Mouse (Mus musculus): Measurements from ENCODE around the gene Orc5.

Gene Orc5

DNA sequence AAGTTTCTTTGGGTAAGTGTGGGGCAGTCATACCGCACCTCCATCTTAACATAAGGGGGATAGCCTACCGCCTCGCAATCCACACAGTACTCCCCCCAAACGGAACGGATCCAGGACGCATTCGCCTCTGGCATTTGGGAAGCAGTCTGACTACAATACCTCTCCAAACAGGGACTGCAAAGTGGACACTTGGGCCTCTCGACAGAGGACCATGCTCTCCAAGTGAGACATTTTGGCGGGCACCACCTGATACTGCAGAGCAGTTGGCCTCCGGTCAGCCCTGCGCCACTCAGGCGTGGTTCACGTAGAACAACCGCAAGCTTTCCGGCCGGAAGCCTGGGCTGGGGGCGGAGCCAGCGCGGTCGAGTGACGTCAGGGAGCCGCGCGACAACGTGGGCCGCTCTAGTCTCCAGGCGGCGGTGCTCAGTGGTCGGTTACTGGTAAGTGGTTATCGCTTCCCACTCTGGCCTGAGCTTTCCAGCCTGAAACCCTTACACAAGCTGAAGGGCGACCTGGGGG, at the start of gene Orc5:
Orc5 (minus strand) TSS at position 397 of the 519 bp plus-strand sequence.
- DNase-seq (ENCODE audit: low read depth, low spot score), result peak; percentile 94

DNA sequence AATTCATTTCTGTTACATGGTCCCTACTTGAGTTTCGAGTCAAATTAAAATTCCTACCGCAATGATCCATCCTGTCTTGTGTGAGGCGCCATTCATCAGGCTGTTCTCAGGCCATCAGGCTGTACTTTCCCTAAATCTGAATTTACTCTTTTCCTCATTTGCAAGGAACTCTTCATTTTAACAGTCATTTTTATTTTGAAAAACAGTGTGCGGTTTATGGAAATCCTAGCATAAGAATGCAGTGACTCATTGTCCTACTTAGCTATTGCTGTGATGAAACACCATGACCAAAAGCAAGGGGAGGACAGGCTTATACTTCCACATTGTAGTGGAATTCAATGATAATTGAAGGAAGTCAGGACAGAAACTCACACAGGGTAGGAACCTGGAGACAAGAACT, 46.8 kb upstream of the Orc5 start:
- no peak for DNase-seq (ENCODE audit: low read depth, low spot score)

DNA sequence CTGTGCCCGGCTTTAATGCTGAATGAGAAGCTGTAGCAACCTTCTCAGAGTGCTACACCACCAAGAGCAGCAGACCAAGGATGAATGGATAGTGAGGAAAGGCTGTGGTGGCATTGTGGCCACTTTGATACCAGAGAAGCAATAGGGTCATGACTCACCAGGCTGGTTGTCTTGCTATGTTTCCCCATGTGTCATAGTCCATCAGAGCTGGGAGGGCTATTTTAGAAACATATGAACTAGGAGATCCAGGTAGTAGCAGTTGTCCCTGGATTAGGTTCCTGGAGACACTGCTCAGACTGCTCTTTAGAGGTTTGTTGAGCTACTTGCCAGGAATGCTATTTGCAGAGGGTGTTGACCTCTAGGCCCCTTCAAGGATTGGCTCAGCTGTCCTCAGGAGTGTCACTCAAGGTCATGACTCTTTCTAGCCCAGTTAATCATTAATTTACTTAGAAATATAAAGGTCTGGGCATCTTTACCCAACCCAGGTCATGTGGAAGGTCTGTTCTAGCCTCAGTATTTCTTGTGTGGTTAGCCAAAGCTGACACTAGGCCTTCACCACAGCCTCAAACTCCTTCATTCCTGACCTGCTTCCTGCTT, 39.2 kb upstream of the Orc5 start:
- no peak for DNase-seq (ENCODE audit: low read depth, low spot score)

DNA sequence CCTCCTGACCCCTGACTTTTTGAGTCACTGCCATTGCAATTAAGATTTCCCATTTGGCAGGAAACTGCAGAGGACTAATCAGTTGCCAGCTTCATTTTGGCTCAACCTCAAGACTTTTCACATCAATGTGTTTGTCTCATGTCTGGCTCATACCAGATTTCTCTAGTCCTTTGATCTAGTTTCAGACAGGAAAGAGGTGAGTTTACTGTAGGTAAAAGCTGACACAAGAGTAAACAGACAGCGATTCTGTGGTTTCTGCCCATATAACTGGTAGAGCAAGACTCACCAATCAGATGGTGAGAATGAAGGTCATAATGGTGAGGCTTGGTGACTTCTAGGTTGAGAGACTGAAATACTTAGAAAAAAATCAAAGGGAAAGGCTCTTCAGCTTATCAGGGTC, 37.3 kb upstream of the Orc5 start:
- DNase-seq (ENCODE audit: low read depth, low spot score), result no peak

DNA sequence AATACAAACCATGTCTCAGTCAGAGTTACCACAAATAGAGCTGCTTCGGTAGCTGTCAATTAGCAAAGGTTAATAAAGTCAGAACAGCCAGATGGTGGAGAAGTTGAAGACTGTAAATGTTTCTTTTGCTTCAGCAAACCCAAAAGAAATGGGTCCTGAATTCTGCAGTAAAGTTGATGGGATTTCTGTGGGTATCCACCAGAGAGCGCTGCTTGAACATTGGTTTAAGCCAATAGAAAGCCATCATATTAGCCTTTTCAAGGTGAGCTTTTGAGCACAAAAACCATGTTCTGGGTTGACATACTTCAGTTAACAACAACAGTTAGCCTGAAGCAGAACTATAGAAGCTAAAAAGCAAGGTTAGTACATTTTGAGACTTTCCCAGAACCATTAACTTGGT, 34.3 kb upstream of the Orc5 start:
- no peak for DNase-seq (ENCODE audit: low read depth, low spot score)

DNA sequence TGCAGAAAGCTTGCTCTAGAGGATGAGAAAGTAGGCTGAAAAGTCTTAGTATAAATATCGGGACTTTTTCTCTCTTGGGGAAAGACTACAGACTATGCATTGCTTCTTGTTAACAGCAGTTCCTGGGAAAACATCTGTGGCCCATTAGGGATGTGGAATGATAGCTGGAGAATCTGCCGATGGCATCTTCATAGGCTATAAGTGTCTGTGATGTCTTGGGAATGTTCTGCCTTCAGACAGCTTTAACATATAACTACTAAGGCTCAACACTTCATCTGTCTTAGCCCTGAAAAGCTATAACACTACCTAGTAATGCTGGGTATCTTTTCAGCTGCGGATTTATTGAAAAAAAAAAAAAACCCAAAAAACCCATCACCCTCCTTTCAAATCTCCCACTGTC, 27.8 kb upstream of the Orc5 start:
- DNase-seq (ENCODE audit: low read depth, low spot score), result no peak

DNA sequence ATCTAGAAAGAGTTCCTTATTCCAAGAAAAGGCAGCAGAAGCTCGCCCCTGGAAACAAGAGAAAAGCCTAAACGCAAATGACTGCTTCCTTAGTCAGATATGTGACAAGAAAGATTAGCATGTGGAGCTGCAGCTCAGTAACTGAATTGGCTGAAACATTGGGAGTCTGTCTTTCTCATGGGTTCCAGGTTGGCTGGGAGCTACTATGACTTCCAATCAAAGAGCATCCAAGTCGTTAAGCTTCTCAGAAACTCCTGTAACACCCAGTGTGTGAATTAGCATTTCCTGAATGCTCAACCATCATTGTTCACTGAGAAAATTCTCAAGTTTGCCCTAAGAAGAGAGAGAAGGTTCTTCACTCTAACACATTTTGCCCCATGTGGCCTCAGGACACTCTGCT, 24.5 kb upstream of the Orc5 start:
- DNase-seq (ENCODE audit: low read depth, low spot score), result no peak

DNA sequence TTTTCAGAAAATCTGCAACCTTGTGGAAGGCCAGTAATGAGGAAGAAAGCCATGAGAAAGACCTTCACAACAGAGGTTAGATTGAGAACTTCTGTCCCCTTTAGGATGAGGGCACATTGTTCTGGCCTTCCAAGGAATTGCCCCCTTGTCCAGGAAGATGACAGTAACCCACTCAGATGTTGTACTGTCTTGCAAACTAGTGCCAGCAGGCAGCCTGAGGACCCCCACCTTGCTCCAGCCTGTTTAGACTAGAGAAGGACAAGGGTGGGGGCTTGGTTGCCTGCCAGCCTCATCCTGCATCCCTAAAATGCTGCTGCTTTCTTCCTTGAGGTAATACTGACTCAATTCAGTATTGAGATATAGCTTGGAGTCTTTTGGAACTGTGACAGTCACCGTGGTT, 23.9 kb upstream of the Orc5 start:
- DNase-seq (ENCODE audit: low read depth, low spot score), result no peak

DNA sequence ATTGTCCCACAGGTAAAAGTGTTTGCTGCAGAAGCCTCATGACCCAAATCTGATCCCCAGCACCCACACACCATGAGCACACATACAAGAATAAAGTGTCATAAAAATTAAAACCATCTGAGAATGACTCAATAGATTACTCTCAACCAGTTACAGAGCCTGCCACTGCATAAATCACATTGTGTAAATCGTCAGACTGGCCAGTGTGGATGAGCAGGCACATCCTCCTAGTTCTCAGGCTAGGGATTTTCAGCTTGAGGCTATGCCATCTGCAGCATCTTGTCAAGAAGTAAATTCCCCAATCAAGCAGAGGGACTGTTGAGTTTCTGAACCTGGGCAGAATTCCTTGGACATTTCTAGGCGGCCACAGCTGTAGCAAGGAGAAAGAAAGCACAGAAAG, 23.5 kb upstream of the Orc5 start:
- no peak for DNase-seq (ENCODE audit: low read depth, low spot score)

DNA sequence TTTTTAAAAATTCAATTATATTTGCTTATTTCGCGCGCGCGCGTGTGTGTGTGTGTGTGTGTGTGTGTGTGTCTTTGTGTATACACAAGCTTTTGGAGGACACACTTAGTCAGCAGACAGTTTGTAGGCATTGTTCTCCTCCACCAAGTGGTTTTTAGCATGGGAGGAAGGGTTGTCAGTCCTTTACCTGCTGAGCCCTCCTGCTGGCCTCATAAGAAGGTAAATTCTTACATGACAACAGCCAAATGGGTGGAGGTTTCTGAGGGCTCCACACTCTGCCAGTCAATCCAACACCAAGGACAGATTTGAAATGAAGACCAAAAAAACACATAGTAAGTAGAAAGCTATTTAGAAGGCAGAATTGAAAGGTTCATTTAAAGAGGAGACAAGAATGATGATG, 22.7 kb upstream of the Orc5 start:
- DNase-seq (ENCODE audit: low read depth, low spot score), result no peak

DNA sequence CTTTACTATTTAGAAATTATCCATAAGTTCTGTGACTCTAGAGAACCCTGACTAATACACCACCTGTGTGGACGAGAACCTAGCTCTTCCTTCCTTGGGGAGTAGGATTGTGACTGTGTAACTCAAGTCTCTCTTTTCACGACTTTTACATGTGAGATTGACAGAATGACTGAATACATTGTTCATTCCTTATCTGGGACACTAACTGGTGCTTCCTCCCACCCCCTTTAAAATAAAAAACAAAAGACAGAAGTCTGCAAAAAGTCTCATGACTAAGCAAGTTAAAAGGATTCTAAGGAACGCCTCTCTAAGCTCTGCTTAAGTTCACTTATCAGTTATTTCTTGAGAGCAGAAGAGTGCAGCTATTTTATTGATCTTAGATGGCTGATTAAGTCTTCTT, 22.2 kb upstream of the Orc5 start:
- no peak for DNase-seq (ENCODE audit: low read depth, low spot score)

DNA sequence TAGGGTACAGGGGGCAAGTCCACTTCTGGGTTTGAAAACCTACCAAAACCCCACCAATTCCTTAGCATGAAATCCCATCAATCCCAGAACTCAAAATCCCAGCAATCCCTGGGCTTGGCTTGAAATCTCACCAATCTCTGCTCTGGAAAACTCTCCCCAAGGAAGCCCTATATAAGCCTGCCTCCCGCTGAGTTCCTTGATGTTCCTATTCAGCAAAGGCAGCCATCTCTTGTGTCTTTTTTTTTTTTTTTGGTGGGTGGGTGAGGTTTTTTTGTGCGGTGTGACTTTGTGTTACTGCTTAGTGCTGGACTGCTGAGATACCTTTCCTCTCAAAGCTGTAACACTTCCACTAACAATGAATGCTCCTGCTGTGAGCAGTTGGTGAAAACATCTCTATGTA, 15.5 kb upstream of the Orc5 start:
- DNase-seq (ENCODE audit: low read depth, low spot score), result no peak

DNA sequence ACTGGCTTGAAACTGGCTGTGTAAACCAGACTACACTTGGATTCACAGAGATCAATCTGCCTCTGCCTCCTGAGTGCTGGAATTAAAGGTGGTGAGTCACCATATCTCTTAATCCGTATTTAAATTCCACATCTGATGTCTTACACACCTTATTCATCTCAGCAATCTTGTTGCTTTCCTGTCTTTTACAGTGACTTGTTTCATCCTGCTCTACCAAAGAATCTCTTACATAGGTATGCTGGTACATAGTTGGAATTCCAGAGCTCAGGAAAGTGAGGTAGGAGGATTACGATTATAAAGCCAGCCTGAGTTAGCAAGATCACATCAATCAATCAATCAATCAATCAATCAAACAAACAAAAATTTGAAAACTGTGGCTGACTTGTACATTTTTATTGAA, 9.6 kb upstream of the Orc5 start:
- no peak for DNase-seq (ENCODE audit: low read depth, low spot score)

DNA sequence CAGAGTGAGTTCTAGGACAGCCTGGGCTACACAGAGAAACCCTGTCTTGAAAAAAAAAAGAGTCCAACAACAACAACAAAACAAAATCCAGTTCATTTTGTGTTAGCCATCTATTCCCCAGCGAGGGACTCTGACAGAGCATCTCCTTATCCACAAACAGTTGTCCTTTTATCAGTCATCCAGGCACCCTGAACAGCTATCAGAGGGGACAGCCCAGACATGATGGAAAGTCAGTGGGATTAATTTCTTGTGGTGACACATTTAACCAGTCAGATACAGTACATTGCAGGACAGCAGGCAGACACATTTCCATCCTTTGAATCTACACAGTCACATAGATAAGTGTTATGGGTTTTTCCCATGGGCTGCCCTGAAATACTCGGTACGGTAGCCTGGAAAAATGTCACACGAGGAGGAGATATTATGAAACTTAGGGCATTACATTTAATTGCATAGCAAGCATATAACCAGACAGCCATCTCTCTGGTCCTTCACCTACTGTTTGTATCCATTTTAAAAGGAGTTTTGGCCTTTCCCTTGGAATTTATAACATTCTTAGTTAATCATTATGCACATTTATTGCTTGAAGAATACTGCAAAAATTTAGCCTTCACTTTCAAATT, 7.4 kb upstream of the Orc5 start:
- no peak for DNase-seq (ENCODE audit: low read depth, low spot score)

DNA sequence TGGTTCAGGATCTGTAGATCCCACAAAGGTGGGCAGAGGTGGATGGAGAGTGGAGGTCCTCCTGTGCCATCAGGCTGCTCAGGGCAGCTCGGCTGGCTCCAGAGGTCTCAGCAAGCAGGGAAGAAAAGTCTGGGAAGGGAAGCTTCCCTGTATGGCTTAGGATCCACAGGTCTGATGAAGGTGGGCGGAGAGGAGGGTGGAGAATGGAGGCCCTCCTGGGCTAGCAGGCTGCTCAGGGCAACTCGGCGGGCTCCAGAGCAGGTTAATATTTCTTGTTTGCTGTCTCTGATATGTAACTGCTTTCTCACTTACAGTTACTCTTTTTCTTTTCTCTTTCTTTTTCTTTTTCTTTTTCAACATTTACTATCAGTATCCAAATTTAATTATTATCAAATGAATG, 6.5 kb upstream of the Orc5 start:
- DNase-seq (ENCODE audit: low read depth, low spot score), result no peak

DNA sequence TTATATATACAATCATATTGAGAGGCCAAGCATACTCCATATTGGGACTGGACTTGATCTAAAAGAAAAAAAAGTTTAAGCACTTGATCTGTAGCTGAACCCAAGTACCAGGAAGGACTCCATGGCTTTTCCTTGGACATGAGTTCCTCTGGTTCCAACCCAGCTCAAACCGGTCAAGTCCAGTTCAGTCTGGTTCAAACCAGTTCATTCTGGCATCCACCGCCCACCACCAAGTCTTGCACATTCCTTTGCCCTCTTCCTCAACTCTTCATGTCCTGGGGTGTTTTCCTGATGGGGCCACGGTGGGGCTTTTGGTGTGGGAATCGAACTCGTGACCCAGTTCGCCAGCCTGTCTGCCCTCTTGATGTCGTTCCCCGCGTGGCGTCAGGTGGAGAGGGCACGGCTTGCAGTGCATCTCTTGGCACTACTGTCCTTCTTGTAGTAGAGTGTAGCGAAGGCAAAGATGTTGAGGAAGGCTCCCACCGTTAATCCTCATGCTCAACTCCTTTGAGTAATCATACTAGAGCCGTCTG, 2.1 kb upstream of the Orc5 start:
- DNase-seq (ENCODE audit: low read depth, low spot score), result no peak

DNA sequence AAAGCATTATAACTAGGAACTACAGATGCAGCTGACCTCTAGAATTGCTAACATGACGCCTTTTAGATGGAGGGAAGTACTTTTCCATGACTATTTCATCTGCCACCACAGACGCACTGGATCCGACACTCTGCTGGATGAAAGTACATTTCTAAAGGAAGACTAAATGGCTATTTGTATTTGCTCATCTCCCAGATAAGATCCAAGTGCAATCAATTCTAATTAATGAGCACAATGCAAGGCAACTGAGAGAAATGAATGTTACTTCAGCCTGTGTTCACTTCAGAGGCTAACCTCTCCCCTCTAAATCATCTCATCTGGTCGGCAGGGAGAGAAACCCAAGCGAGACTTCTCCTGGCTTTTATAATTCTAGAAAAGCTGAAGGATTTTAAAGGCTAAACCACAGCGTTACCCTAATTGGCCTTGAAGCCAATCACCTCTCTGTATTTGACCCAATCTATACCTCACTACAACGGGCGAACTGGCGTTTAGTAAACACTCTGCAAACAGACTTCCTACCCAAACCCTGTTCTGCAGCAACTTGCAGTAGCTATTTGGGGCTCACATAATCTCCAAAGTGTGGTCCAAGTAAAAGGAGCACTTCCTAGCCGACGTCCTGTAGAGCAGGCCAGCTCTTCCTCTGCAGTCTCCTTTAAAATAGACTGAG, 730 bp downstream of the Orc5 start:
- DNase-seq (ENCODE audit: low read depth, low spot score), result no peak

DNA sequence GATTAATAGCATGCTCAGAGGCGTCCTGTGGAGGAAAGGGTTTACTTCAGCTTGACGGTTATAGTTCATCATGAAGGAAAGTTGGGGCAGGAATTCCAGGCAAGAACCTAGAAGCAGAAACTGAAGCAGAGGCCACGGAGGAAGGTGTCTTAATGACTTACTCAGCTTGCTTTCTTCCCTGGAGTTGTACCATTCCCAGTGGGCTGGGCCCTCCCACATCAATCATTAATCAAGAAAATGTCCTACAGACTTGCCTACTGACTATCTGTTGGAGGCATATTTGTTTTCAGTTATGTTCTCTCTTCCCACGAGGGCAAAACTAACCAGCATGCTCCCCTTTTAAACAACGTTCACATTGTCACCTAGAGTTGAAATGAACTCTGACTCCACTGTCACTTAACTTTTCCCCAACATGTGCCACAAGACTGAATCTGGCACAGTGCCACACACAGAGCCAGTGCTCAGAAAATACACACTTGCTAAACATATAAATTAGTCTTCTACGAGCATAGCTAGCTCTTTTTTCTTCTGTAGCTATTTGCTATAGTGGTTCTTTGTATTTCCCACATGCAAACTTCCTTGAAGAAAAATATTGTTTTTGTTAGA, 1.6 kb downstream of the Orc5 start:
- DNase-seq (ENCODE audit: low read depth, low spot score), result no peak

DNA sequence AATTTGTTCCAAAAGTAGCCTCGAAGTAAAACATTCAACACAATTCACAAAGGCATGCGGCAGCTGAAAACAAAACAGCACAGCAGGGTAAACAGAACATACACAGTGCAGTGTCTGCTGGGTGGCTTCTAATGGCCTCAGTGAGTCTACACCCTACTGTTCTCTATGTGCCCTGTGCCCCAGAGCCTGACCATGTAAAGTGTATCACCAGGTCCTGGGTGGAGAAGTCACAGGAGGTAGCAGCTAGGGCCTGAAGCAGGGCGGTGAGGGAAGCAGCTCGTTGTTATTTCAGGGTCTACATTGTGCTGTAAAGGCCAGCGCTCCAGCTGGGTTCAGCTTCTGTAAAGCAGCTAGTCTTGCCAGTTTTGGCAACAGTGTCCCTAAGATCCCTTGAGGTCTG, 3.7 kb downstream of the Orc5 start:
- DNase-seq (ENCODE audit: low read depth, low spot score), result no peak

DNA sequence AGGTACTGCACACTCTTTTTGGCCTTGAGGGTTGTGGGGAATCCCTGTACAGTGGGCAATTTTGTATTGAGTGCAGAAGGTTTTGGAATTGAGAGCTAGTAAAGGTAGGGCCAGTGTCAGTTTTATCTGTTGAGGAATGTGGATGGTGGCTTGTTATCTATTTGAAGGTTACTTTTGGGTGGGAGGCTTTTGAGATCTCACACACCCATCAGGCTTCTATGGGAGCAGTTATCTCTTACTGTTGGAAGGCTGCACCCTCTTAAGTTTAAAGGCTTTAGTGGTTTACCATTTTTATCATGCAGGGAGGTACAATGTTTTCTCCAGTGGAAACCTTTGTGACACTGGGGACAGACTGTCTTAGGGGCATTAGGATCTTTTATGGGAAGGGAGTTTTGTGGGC, 4.9 kb downstream of the Orc5 start:
- DNase-seq (ENCODE audit: low read depth, low spot score), result no peak

DNA sequence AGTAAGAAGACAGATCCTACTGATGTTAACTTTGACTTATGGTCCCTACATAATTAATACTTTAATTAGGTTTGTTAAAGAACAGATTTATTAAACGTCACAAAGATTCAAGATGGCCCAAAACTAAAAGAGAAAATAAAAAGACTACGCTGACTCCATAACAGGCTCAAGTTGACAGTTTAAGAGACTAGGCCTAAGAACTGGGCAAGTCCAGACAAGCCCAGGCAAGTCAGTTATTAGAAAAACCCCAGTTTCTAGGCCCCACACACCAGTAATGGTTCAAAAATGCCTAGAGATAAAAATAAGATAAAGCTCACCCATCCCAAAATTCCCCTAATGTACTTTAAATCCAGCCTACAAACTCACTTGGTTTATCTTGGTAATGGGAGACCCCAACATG, 7.6 kb downstream of the Orc5 start:
- DNase-seq (ENCODE audit: low read depth, low spot score), result no peak

DNA sequence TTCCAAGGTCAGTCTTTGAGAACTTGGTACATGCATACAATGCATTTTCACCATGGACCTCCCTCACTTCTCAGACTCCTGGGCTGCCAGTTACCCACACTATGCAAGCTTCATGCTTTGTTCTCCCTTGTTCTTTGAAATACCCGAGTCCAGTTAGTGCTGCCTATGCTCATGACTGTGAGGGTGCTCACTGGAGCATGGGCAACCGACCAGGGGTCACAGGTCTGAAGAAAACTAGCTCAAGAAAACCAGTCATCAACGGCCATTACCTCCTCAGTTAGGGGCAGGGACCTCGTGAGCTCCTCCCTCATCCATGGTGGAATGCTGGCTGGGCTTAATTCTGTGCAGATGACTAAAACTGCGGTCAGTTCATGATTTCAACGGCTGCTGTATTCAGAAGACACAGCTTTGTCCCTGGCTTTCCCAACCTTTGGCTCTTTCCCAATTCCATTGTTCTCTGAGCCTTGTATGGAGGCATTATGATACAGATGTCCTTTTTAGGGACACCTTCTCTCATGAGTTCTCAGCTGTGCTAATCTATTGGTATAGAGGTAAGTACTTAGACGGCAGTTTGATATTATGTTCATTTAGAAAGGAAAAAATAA, 11.1 kb downstream of the Orc5 start:
- DNase-seq (ENCODE audit: low read depth, low spot score), result no peak

Measured in forelimb bud, embryonic 11.5 days (tissue).